Mouse (Mus musculus) kidney, postnatal 10 days (tissue): Measurements from ENCODE around the gene Lime1.

Source experiments
- DNase-seq: peaks from one replicate; pipeline ENCODE4 v3.0.0; 2021; ENCODE audit warnings: mixed read lengths

Gene Lime1

GRCm38 (mm10) chr2:181391541-181391940 is 11.7 kb downstream of the Lime1 start:
- DNase-seq, result no peak

GRCm38 (mm10) chr2:181392600-181393213 is 12.8 kb downstream of the Lime1 start:
- peak; percentile 93 for DNase-seq

GRCm38 (mm10) chr2:181394086-181394485 is 14.2 kb downstream of the Lime1 start:
- DNase-seq, result no peak

- DNase-seq, result no peak
Measured at GRCm38 (mm10) chr2:181397207-181397761, 17.4 kb downstream of the Lime1 start.

GRCm38 (mm10) chr2:181401497-181401896 is 21.6 kb downstream of the Lime1 start:
- DNase-seq, result no peak

GRCm38 (mm10) chr2:181403722-181404121 is 23.8 kb downstream of the Lime1 start:
- DNase-seq, result no peak

GRCm38 (mm10) chr2:181409643-181410042 is 29.8 kb downstream of the Lime1 start:
- DNase-seq, result no peak

GRCm38 (mm10) chr2:181410760-181411473 is 31.0 kb downstream of the Lime1 start:
- peak; percentile 88 for DNase-seq

- no peak for DNase-seq
Measured at GRCm38 (mm10) chr2:181413141-181413540, 33.3 kb downstream of the Lime1 start.

GRCm38 (mm10) chr2:181415945-181416344 is 36.1 kb downstream of the Lime1 start:
- DNase-seq, result peak; percentile 80

GRCm38 (mm10) chr2:181419359-181419758 is 39.5 kb downstream of the Lime1 start:
- DNase-seq, result no peak

GRCm38 (mm10) chr2:181420426-181420825 is 40.5 kb downstream of the Lime1 start:
- no peak for DNase-seq

- DNase-seq, result no peak
Measured at GRCm38 (mm10) chr2:181420903-181421638, 41.2 kb downstream of the Lime1 start.

- DNase-seq, result no peak
Measured at GRCm38 (mm10) chr2:181423834-181424233, 44.0 kb downstream of the Lime1 start.
